Mouse (Mus musculus): ENCODE data around the gene Cyb5d2. TPM values are rescaled to one million over a fixed set of nuclear protein-coding genes. Genes with fewer than 3 reads are reported as not detected.

Cyb5d2 gene
- polyA plus RNA-seq, 1 experiment from 2014 or later, result 5.7 TPM

DNA sequence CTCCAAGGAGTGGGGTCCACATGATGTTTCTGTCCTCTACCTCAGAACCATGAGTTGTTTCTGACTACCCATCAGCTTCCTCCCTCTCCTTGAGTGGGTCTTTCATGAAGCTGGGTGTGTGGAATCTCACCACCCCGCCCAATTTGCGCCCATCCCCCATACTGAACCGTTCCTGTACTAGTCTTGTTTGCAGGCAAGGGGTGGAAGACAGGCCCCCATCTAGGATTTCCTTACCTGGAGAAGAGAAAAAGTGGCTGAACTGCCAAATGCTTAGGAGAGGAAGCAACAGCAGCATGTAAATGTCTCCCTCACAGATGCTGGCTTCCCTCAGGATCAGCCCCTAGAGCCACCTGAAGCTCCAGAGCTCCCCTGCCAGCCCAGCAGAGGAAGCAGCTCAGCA lies 25.6 kb downstream of the Cyb5d2 start:
- 91% methylated on average over 3 of the region's 3 CpGs for WGBS

DNA sequence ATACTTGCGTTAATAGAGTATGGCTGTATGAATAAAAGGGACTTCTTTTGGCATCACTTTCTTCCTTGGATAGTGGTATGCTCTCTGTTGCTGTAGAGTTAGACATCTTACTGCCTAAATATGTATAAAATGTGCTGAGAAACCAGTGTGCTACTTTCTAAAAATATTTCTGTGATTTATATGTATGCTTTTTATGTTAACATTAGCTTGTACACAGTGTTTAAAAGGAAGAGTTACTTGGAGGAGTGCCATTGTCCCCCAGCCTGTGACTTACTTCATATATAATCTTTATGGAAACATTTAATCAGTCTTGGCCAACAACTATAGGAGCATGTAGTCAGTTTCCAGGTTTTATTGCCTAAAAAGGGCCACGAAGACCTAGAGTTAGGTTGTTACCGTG lies 26.9 kb downstream of the Cyb5d2 start:
- Histone ChIP-seq H3K9ac (replicated peaks; ENCODE audit: low read length) (no peak overlapping the region), H3K4me1 (ENCODE audit: control insufficient read depth, insufficient read depth, low read length) (no peaks in the 10 kb centered on the region), H3K4me3 (replicated peaks; ENCODE audit: low read depth, low read length) (no peak overlapping the region), H3K4me2 (ENCODE audit: low read length) (no peak overlapping the region), H3K9me3 (ENCODE audit: control insufficient read depth, low read length) (no peaks in the 10 kb centered on the region), H3K27me3 (ENCODE audit: control insufficient read depth, insufficient read depth, low read length) (no peaks in the 10 kb centered on the region), H3K27ac (replicated peaks; ENCODE audit: low read depth, low read length) (no peak overlapping the region), H3K36me3 (ENCODE audit: control insufficient read depth, insufficient read depth, low read length) (peaks cover 40% of the 10 kb centered on the region)
- DNase-seq (no peak), ATAC-seq (ENCODE audit: low FRiP score, low TSS enrichment) (no peak)
- WGBS, result 94% methylated on average over 3 of the region's 3 CpGs

More for the DNA sequence above, 25.6 kb downstream of the Cyb5d2 start:
- H3K4me3 ChIP-seq (replicated peaks; ENCODE audit: low read depth, low read length), result no peak overlapping the region
- DNase-seq (no peak), ATAC-seq (ENCODE audit: low FRiP score, low TSS enrichment) (no peak)
- H3K27ac ChIP-seq (replicated peaks; ENCODE audit: low read depth, low read length), result no peak overlapping the region
- H3K27me3 ChIP-seq (ENCODE audit: control insufficient read depth, insufficient read depth, low read length), result no peaks in the 10 kb centered on the region
- H3K9me3 ChIP-seq (ENCODE audit: control insufficient read depth, low read length), result no peaks in the 10 kb centered on the region
- no peaks in the 10 kb centered on the region for H3K4me1 ChIP-seq (ENCODE audit: control insufficient read depth, insufficient read depth, low read length)
- H3K4me2 ChIP-seq (ENCODE audit: low read length), result no peak overlapping the region
- H3K36me3 ChIP-seq (ENCODE audit: control insufficient read depth, insufficient read depth, low read length), result peaks cover 32% of the 10 kb centered on the region
- H3K9ac ChIP-seq (replicated peaks; ENCODE audit: low read length), result no peak overlapping the region

DNA sequence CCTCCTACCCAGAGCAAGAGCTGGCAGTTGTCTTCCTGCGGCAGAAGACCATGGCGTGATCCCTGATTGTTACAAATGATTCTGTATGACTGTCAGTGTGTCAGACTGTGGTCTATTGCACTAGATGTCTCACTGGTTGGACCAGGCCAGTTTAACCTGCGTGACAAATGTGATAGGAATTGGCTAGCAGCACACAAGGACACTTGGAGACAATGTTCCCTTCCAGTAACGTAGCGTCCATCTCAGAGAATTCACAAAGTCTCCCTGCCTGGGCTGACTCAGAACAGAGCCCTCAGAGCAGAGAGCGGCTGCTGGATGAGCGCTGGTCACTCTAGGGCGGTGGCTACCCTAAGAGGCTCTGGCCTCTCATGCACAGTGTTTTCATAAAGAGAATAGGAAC lies 28.2 kb downstream of the Cyb5d2 start:
- no peak overlapping the region for H3K27ac ChIP-seq (replicated peaks; ENCODE audit: low read depth, low read length)
- H3K4me2 ChIP-seq (ENCODE audit: low read length), result no peak overlapping the region
- no peak overlapping the region for H3K4me3 ChIP-seq (replicated peaks; ENCODE audit: low read depth, low read length)
- H3K36me3 ChIP-seq (ENCODE audit: control insufficient read depth, insufficient read depth, low read length), result peaks cover 50% of the 10 kb centered on the region
- H3K9ac ChIP-seq (replicated peaks; ENCODE audit: low read length), result no peak overlapping the region
- no peak for ATAC-seq (ENCODE audit: low FRiP score, low TSS enrichment)
- WGBS, result 92% methylated on average over 8 of the region's 8 CpGs
- H3K4me1 ChIP-seq (ENCODE audit: control insufficient read depth, insufficient read depth, low read length), result no peaks in the 10 kb centered on the region
- DNase-seq, result no peak
- no peaks in the 10 kb centered on the region for H3K9me3 ChIP-seq (ENCODE audit: control insufficient read depth, low read length)
- no peaks in the 10 kb centered on the region for H3K27me3 ChIP-seq (ENCODE audit: control insufficient read depth, insufficient read depth, low read length)

DNA sequence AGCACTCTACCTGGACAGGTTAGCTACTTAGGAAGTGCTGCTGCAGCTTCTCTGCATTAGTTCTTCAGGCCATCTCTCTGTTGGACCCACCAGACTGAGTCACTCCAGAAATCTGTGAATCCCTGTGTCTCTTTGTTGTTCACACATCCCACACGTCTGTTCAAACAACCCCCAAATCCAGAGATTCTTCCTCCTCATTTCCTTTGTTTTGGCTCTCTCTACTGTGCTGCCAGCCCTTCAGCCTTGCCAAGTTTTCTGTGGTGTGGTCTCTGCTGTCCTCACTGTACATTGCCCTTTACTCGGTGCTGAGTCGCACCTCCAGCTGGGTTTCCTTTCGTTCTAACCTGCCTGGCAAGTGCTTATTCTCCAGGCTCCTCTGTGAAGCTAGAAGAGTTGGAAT lies 31.7 kb downstream of the Cyb5d2 start:
- H3K36me3 ChIP-seq (ENCODE audit: control insufficient read depth, insufficient read depth, low read length), result peaks cover 74% of the 10 kb centered on the region

DNA sequence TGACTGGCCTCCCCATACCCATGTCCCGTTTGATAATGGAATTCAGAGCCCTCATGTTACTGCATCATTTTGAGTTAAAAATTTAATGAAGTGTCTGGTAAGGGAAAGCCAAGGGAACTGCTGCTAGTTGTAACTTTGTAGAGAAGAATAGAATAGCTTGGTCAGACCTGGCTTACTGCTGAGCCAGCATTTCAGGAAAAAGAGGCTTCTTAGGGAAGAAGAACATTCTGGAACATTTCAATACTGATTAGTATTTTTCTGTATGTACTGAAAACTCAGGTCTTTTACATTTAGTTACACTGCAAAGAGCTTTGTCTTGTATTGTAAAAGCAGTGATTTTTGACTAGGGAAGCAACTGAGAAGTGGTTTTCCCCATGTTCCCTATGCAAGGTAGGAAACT lies 35.2 kb downstream of the Cyb5d2 start:
- DNase-seq, result no peak
- WGBS, result 89% methylated on average over 1 of the region's 1 CpGs
- no peak overlapping the region for H3K27ac ChIP-seq (replicated peaks; ENCODE audit: low read depth, low read length)

More for the DNA sequence above, 31.7 kb downstream of the Cyb5d2 start:
- 93% methylated on average over 4 of the region's 4 CpGs for WGBS
- H3K9me3 ChIP-seq (ENCODE audit: control insufficient read depth, low read length), result no peaks in the 10 kb centered on the region
- no peak overlapping the region for H3K4me2 ChIP-seq (ENCODE audit: low read length)
- DNase-seq (no peak), ATAC-seq (ENCODE audit: low FRiP score, low TSS enrichment) (no peak)
- no peak overlapping the region for H3K27ac ChIP-seq (replicated peaks; ENCODE audit: low read depth, low read length)
- no peak overlapping the region for H3K9ac ChIP-seq (replicated peaks; ENCODE audit: low read length)
- no peak overlapping the region for H3K4me3 ChIP-seq (replicated peaks; ENCODE audit: low read depth, low read length)
- no peaks in the 10 kb centered on the region for H3K4me1 ChIP-seq (ENCODE audit: control insufficient read depth, insufficient read depth, low read length)
- H3K27me3 ChIP-seq (ENCODE audit: control insufficient read depth, insufficient read depth, low read length), result no peaks in the 10 kb centered on the region

DNA sequence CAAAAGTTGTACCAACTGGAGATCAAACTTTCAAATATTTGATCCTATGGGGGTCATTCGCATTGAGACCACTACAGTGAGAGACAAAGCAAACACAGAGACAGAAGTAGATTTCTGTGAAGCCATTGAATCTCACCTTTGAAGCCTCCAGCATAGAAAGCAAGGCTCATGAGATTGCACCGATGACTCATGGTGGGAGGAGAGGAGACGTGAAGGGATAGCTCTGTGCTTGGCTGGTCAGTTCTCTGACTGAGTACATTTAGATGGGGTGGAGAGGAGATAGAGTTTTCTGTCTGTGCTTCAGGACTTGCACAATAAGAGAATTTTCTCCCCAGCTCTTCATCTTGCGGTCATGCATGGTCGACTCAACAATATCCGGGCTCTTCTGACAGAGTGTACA lies 36.4 kb downstream of the Cyb5d2 start:
- peaks cover 92% of the 10 kb centered on the region for H3K36me3 ChIP-seq (ENCODE audit: control insufficient read depth, insufficient read depth, low read length)
- no peak for DNase-seq
- no peaks in the 10 kb centered on the region for H3K4me1 ChIP-seq (ENCODE audit: control insufficient read depth, insufficient read depth, low read length)
- 91% methylated on average over 6 of the region's 6 CpGs for WGBS
- no peaks in the 10 kb centered on the region for H3K9me3 ChIP-seq (ENCODE audit: control insufficient read depth, low read length)
- no peak overlapping the region for H3K27ac ChIP-seq (replicated peaks; ENCODE audit: low read depth, low read length)
- no peak overlapping the region for H3K4me3 ChIP-seq (replicated peaks; ENCODE audit: low read depth, low read length)
- H3K4me2 ChIP-seq (ENCODE audit: low read length), result no peak overlapping the region
- H3K27me3 ChIP-seq (ENCODE audit: control insufficient read depth, insufficient read depth, low read length), result no peaks in the 10 kb centered on the region
- no peak overlapping the region for H3K9ac ChIP-seq (replicated peaks; ENCODE audit: low read length)
- no peak for ATAC-seq (ENCODE audit: low FRiP score, low TSS enrichment)

More for the DNA sequence above, 35.2 kb downstream of the Cyb5d2 start:
- no peak overlapping the region for H3K4me2 ChIP-seq (ENCODE audit: low read length)
- no peak overlapping the region for H3K9ac ChIP-seq (replicated peaks; ENCODE audit: low read length)
- no peak overlapping the region for H3K4me3 ChIP-seq (replicated peaks; ENCODE audit: low read depth, low read length)
- no peak for ATAC-seq (ENCODE audit: low FRiP score, low TSS enrichment)
- no peaks in the 10 kb centered on the region for H3K9me3 ChIP-seq (ENCODE audit: control insufficient read depth, low read length)
- no peaks in the 10 kb centered on the region for H3K27me3 ChIP-seq (ENCODE audit: control insufficient read depth, insufficient read depth, low read length)
- H3K4me1 ChIP-seq (ENCODE audit: control insufficient read depth, insufficient read depth, low read length), result no peaks in the 10 kb centered on the region
- H3K36me3 ChIP-seq (ENCODE audit: control insufficient read depth, insufficient read depth, low read length), result peaks cover 84% of the 10 kb centered on the region

- DNase-seq (no peak), ATAC-seq (ENCODE audit: low FRiP score, low TSS enrichment) (no peak)
- Histone ChIP-seq H3K4me3 (replicated peaks; ENCODE audit: low read depth, low read length) (no peak overlapping the region), H3K9ac (replicated peaks; ENCODE audit: low read length) (no peak overlapping the region), H3K4me2 (ENCODE audit: low read length) (no peak overlapping the region), H3K9me3 (ENCODE audit: control insufficient read depth, low read length) (no peaks in the 10 kb centered on the region), H3K36me3 (ENCODE audit: control insufficient read depth, insufficient read depth, low read length) (peaks cover 95% of the 10 kb centered on the region), H3K27me3 (ENCODE audit: control insufficient read depth, insufficient read depth, low read length) (no peaks in the 10 kb centered on the region), H3K4me1 (ENCODE audit: control insufficient read depth, insufficient read depth, low read length) (no peaks in the 10 kb centered on the region), H3K27ac (replicated peaks; ENCODE audit: low read depth, low read length) (no peak overlapping the region)
- 96% methylated on average over 5 of the region's 5 CpGs for WGBS
Measured at GRCm38 (mm10) chr11:72758316-72758715, 37.6 kb downstream of the Cyb5d2 start.

DNA sequence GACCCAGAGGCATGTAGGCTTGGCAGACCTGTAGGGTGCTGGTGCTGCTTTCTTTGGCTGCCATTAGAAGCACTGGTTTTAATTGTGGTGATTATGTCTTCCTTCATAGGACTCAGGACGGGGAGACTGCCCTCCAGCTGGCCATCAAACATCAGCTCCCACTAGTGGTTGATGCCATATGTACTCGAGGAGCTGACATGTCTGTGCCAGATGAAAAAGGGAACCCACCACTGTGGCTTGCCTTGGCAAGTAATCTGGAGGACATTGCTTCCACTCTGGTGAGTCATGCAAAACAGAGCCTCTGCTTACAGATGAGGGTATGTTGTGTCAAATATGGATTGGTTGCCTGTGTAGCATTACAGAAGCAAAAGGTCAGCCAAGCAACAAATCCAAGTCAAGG lies 44.0 kb downstream of the Cyb5d2 start:
- H3K27me3 ChIP-seq (ENCODE audit: control insufficient read depth, insufficient read depth, low read length), result no peaks in the 10 kb centered on the region
- 57% methylated on average over 2 of the region's 2 CpGs for WGBS
- peaks cover 97% of the 10 kb centered on the region for H3K36me3 ChIP-seq (ENCODE audit: control insufficient read depth, insufficient read depth, low read length)
- no peak overlapping the region for H3K4me2 ChIP-seq (ENCODE audit: low read length)
- H3K4me1 ChIP-seq (ENCODE audit: control insufficient read depth, insufficient read depth, low read length), result no peaks in the 10 kb centered on the region
- ATAC-seq (ENCODE audit: low FRiP score, low TSS enrichment), result no peak
- H3K4me3 ChIP-seq (replicated peaks; ENCODE audit: low read depth, low read length), result no peak overlapping the region
- no peak overlapping the region for H3K27ac ChIP-seq (replicated peaks; ENCODE audit: low read depth, low read length)
- no peaks in the 10 kb centered on the region for H3K9me3 ChIP-seq (ENCODE audit: control insufficient read depth, low read length)
- no peak overlapping the region for H3K9ac ChIP-seq (replicated peaks; ENCODE audit: low read length)
- DNase-seq, result no peak

GRCm38 (mm10) chr11:72739048-72739447 lies 56.9 kb downstream of the Cyb5d2 start:
- Histone ChIP-seq H3K9ac (replicated peaks; ENCODE audit: low read length) (no peak overlapping the region), H3K4me3 (replicated peaks; ENCODE audit: low read depth, low read length) (no peak overlapping the region), H3K36me3 (ENCODE audit: control insufficient read depth, insufficient read depth, low read length) (peaks cover 61% of the 10 kb centered on the region), H3K27me3 (ENCODE audit: control insufficient read depth, insufficient read depth, low read length) (no peaks in the 10 kb centered on the region), H3K4me2 (ENCODE audit: low read length) (no peak overlapping the region), H3K4me1 (ENCODE audit: control insufficient read depth, insufficient read depth, low read length) (no peaks in the 10 kb centered on the region), H3K9me3 (ENCODE audit: control insufficient read depth, low read length) (no peaks in the 10 kb centered on the region), H3K27ac (replicated peaks; ENCODE audit: low read depth, low read length) (no peak overlapping the region)
- no peak for ATAC-seq (ENCODE audit: low FRiP score, low TSS enrichment)
- no peak for DNase-seq
- WGBS, result 86% methylated on average over 1 of the region's 1 CpGs
